Mouse (Mus musculus) C2C12 (cell line): ENCODE data around the gene Rpn2. TPM values are rescaled to one million over a fixed set of nuclear protein-coding genes. Genes with fewer than 3 reads are reported as not detected.

ENCODE experiments used
- H3K27me3 ChIP-seq: one replicate; pipeline ENCODE4 v1.6.1; 2011; ENCODE audit not compliant: control insufficient read depth, insufficient read depth, insufficient read length
- H3K36me3 ChIP-seq: one replicate; pipeline ENCODE4 v1.6.1; 2011; ENCODE audit not compliant: control insufficient read depth, insufficient read depth
- H3K4me3 ChIP-seq: one replicate; pipeline ENCODE4 v1.5.1; 2011; ENCODE audit warnings: mild to moderate bottlenecking, control low read depth; ENCODE audit not compliant: poor library complexity, insufficient read depth, severe bottlenecking
- H3K79me2 ChIP-seq: one replicate; pipeline ENCODE4 v1.6.1; 2011; ENCODE audit not compliant: control insufficient read depth, insufficient read depth
- H3K79me3 ChIP-seq: one replicate; pipeline ENCODE4 v1.6.1; 2011; ENCODE audit warnings: low read depth, control low read depth
- H3ac ChIP-seq: one replicate; pipeline ENCODE3; 2011; ENCODE audit warnings: low read depth; ENCODE audit not compliant: control insufficient read depth, insufficient read length
- CEBPB ChIP-seq: IDR thresholded peaks from one replicate; pipeline ENCODE4 v1.6.1; 2011; ENCODE audit warnings: low read depth, mild to moderate bottlenecking, control low read depth, moderate library complexity
- CTCF ChIP-seq: IDR thresholded peaks from one replicate; pipeline ENCODE4 v1.5.1; 2011; ENCODE audit not compliant: control insufficient read depth, insufficient read depth, insufficient read length
- FOSL1 ChIP-seq: IDR thresholded peaks from one replicate; pipeline ENCODE4 v1.8.0; 2011; ENCODE audit warnings: mild to moderate bottlenecking, low read length; ENCODE audit not compliant: poor library complexity, insufficient read depth, severe bottlenecking
- MAX ChIP-seq: IDR thresholded peaks from one replicate; pipeline ENCODE4 v1.6.1; 2011; ENCODE audit warnings: mild to moderate bottlenecking, control low read depth
- MYOD1 ChIP-seq: IDR thresholded peaks from one replicate; pipeline ENCODE4 v1.6.1; 2011; ENCODE audit warnings: low read depth; ENCODE audit not compliant: control insufficient read depth, insufficient read length
- MYOG ChIP-seq: IDR thresholded peaks from one replicate; pipeline ENCODE4 v1.6.1; 2011; ENCODE audit not compliant: control insufficient read depth, insufficient read length; ENCODE audit errors: extremely low read depth
- USF1 ChIP-seq: IDR thresholded peaks from one replicate; pipeline ENCODE4 v1.6.1; 2011; ENCODE audit warnings: low read depth, mild to moderate bottlenecking, control low read depth, moderate library complexity
- polyA plus RNA-seq: library from polyadenylated mRNA; unstranded; fragments of >200 nt; fragmentation: generic; extraction: Trizol; gene quantifications from one replicate; pipeline ENCODE4 v1.2.1, GENCODE M21; 2012; ENCODE audit warnings: missing spikeins

Gene Rpn2
- polyA plus RNA-seq, 1 experiment: 210 TPM

GRCm38 (mm10) chr2:157347361-157348159, 68.7 kb downstream of the Rpn2 start, which contains the start of gene Ghrh:
Gene Ghrh, minus strand, starts transcription at chr2:157347506.
- H3K27me3 ChIP-seq: no peaks in the 10 kb centered on the region
- TF ChIP-seq USF1: no peak
- TF ChIP-seq MYOG: no peak
- TF ChIP-seq CEBPB: no peak
- TF ChIP-seq MAX: no peak
- no peaks in the 10 kb centered on the region for H3K79me3 ChIP-seq
- no peak within 1 kb of the TSS for H3K4me3 ChIP-seq
- no peaks in the 10 kb centered on the region for H3K36me3 ChIP-seq
- H3K79me2 ChIP-seq: no peaks in the 10 kb centered on the region
- no peak within 1 kb of the TSS for H3ac ChIP-seq

GRCm38 (mm10) chr2:157349121-157349778, 70.4 kb downstream of the Rpn2 start:
- no peaks in the 10 kb centered on the region for H3K79me3 ChIP-seq
- no peaks in the 10 kb centered on the region for H3K79me2 ChIP-seq
- no peaks in the 10 kb centered on the region for H3K36me3 ChIP-seq
- no peak overlapping the region for H3K4me3 ChIP-seq
- no peak for TF ChIP-seq USF1
- no peak for TF ChIP-seq CEBPB
- no peak for TF ChIP-seq MAX
- TF ChIP-seq MYOG: no peak
- no peak for TF ChIP-seq CTCF
- no peak for TF ChIP-seq MYOD1
- no peak for TF ChIP-seq FOSL1
- H3ac ChIP-seq: no peak overlapping the region
- no peaks in the 10 kb centered on the region for H3K27me3 ChIP-seq

- Histone ChIP-seq H3K36me3 (no peaks in the 10 kb centered on the region), H3K79me3 (no peaks in the 10 kb centered on the region), H3K4me3 (no peak overlapping the region), H3K79me2 (no peaks in the 10 kb centered on the region), H3ac (no peak overlapping the region), H3K27me3 (no peaks in the 10 kb centered on the region)
- no peak for TF ChIP-seq USF1
- TF ChIP-seq MAX: no peak
- no peak for TF ChIP-seq MYOD1
- TF ChIP-seq CEBPB: no peak
Observed at GRCm38 (mm10) chr2:157353183-157353582, 74.4 kb downstream of the Rpn2 start.

GRCm38 (mm10) chr2:157354106-157354505, 75.3 kb downstream of the Rpn2 start:
- Histone ChIP-seq H3K79me2 (no peaks in the 10 kb centered on the region), H3K4me3 (no peak overlapping the region), H3K36me3 (no peaks in the 10 kb centered on the region), H3ac (no peak overlapping the region), H3K79me3 (no peaks in the 10 kb centered on the region), H3K27me3 (no peaks in the 10 kb centered on the region)
- TF ChIP-seq USF1 (no peak), MYOG (no peak), MAX (no peak), CEBPB (no peak), MYOD1 (no peak), CTCF (no peak), FOSL1 (no peak)

- Histone ChIP-seq H3K4me3 (no peak overlapping the region), H3K79me2 (no peaks in the 10 kb centered on the region), H3K79me3 (no peaks in the 10 kb centered on the region), H3ac (no peak overlapping the region), H3K27me3 (no peaks in the 10 kb centered on the region), H3K36me3 (no peaks in the 10 kb centered on the region)
- no peak for TF ChIP-seq MYOG
- no peak for TF ChIP-seq CTCF
- no peak for TF ChIP-seq CEBPB
- no peak for TF ChIP-seq USF1
- TF ChIP-seq MAX: no peak
- no peak for TF ChIP-seq MYOD1
- no peak for TF ChIP-seq FOSL1
Observed at GRCm38 (mm10) chr2:157360028-157360427, 81.2 kb downstream of the Rpn2 start.
